Mouse (Mus musculus) kidney, embryonic 16.5 days (tissue): Measurements from ENCODE around the gene Ogfod1. TPM values are rescaled to one million over a fixed set of nuclear protein-coding genes. Genes with fewer than 3 reads are reported as not detected.
"Not testable (repeated sequence)": the region's sequence is repeated elsewhere in the genome, so short reads cannot be mapped to it uniquely, and the experiment has no call there.

Experiments used
- ATAC-seq: fragments of 200-750 bp; cut with Nextera tagmentation; 2 replicates; pipeline ENCODE4 v1.8.0; 2017; ENCODE audit warnings: moderate TSS enrichment; ENCODE audit not compliant: low FRiP score, low TSS enrichment
- H3K27ac ChIP-seq: fragments of 300-500 bp; sonication (generic); 2 replicates; pipeline ENCODE4 v1.5.1; 2014; ENCODE audit warnings: low read length
- H3K27me3 ChIP-seq: fragments of 300-500 bp; sonication (generic); 2 replicates; pipeline ENCODE4 v1.6.1; 2014; ENCODE audit warnings: low read length, control low read depth, mixed read lengths; ENCODE audit not compliant: insufficient read depth
- H3K36me3 ChIP-seq: fragments of 300-500 bp; sonication (generic); 2 replicates; pipeline ENCODE4 v1.6.1; 2014; ENCODE audit warnings: low read length, control low read depth, mixed read lengths; ENCODE audit not compliant: insufficient read depth
- H3K4me1 ChIP-seq: fragments of 300-500 bp; sonication (generic); 2 replicates; pipeline ENCODE4 v1.6.1; 2014; ENCODE audit warnings: low read length, control low read depth, mixed read lengths; ENCODE audit not compliant: insufficient read depth
- H3K4me2 ChIP-seq: fragments of 300-500 bp; sonication (generic); replicated peaks from 2 replicates; pipeline ENCODE4 v1.6.1; 2014; ENCODE audit warnings: low read depth, low read length
- H3K4me3 ChIP-seq: fragments of 300-500 bp; sonication (generic); 2 replicates; pipeline ENCODE4 v1.5.1; 2014; ENCODE audit warnings: mild to moderate bottlenecking, low read length
- H3K9ac ChIP-seq: fragments of 300-500 bp; sonication (generic); replicated peaks from 2 replicates; pipeline ENCODE4 v1.6.1; 2014; ENCODE audit warnings: low read length
- H3K9me3 ChIP-seq: fragments of 300-500 bp; sonication (generic); 2 replicates; pipeline ENCODE4 v1.6.1; 2016; ENCODE audit warnings: low read length, control low read depth
- WGBS: fragments of 180-500 bp; shearing (Covaris S2); extraction: QIAGEN DNeasy Blood & Tissue Kit; methylation state at CpG from one replicate; pipeline ENCODE4 v1.1.7; 2014; 5-methylcytosine and 5-hydroxymethylcytosine counted together
- polyA plus RNA-seq: library from polyadenylated mRNA; unstranded; fragments of >200 nt; fragmentation: Nextera tagmentation; extraction: Ambion mirVana; gene quantifications from 2 replicates; pipeline ENCODE4 v1.2.1, GENCODE M21; 2015

Gene Ogfod1
- polyA plus RNA-seq, 1 experiment from 2014 or later, result 11.3 TPM

DNA sequence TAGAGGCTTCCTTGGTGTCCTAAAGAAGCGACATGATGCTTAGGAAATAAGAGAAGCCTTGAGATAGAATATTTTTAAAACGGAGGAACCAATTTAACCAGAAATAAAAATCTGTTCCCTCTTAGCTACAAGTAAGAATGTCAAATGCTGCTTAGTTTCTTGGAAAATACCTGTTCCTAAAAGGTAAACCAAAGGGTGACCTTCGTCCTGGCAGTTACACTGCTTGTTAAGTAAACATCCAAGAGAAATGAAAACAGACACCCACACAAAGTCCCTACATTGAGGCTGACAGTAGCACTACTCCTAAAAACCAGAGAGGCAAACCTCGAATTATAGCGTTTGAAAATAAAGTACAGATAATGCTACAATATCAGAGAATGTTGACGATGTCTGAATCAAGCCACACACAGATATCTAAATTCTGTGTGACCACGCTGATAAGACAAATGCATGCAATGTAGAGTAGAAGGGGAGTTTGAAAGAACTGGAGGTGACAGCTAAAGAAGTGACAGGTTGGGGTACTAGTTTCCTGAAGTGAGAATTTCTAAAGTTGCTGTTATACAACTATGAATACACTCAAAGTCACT is 23.9 kb upstream of the Ogfod1 start:
- no peaks in the 10 kb centered on the region for H3K27me3 ChIP-seq
- H3K4me2 ChIP-seq, result peak overlapping the region; percentile 94
- 29% methylated on average over 7 of the region's 7 CpGs for WGBS
- peak overlapping the region; percentile 96 for H3K4me3 ChIP-seq
- ATAC-seq, result no peak
- H3K9ac ChIP-seq, result peak overlapping the region; percentile 96
- H3K9me3 ChIP-seq, result no peaks in the 10 kb centered on the region
- peak overlapping the region; percentile 91 for H3K27ac ChIP-seq
- H3K4me1 ChIP-seq, result peaks cover 31% of the 10 kb centered on the region
- peaks cover under 1% of the 10 kb centered on the region; the same call in 1 of the 2 replicates for H3K36me3 ChIP-seq

DNA sequence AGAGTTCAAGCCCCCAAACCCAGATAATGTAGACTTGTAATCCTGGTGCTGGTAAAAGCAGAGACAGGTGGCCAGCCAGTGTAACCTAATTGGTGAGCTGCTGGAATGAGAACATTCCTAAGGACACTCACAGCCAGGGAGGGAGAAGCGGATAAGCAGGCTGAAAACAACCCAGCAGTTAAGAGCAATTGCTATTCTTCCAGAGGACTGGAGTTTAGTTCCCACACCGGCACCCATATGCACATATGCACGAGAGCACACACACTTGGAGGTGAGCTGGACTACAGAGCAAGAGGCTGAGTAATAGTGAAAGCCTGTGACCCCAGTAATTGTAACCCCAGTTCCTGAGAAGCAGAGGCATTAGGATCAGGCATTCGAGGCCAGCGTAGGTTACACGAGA is 13.1 kb upstream of the Ogfod1 start:
- H3K4me1 ChIP-seq, result no peaks in the 10 kb centered on the region
- WGBS, result 95% methylated on average over 6 of the region's 6 CpGs
- no peak overlapping the region for H3K4me3 ChIP-seq
- no peak overlapping the region for H3K9ac ChIP-seq
- no peak overlapping the region for H3K27ac ChIP-seq
- H3K4me2 ChIP-seq, result no peak overlapping the region
- H3K9me3 ChIP-seq, result no peaks in the 10 kb centered on the region
- ATAC-seq, result no peak
- no peaks in the 10 kb centered on the region for H3K27me3 ChIP-seq
- H3K36me3 ChIP-seq, result peaks cover 61% of the 10 kb centered on the region

DNA sequence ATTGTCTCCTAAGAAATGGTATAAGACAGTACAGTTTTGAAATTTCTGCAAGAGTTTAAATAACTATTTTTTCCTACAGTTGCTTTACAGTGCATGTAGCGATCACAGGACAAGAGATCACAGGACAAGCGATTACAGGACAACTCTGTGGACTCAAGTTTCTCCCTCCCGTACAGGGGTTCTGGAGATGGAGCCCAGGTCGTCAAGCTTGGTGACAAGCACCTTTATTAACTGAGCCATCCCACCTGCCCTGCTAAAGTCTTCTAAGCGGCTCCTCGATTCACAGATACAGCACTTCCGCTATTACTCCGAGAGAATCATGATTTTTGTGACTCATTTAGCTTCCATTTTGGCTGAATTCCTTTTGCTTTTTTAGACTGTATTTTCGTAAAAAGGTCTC is 7.3 kb upstream of the Ogfod1 start:
- Histone ChIP-seq H3K4me1 (peaks cover 7% of the 10 kb centered on the region; the same call in 1 of the 2 replicates), H3K4me2 (no peak overlapping the region), H3K27me3 (no peaks in the 10 kb centered on the region), H3K27ac (no peak overlapping the region), H3K36me3 (peaks cover 44% of the 10 kb centered on the region), H3K9me3 (no peaks in the 10 kb centered on the region), H3K4me3 (no peak overlapping the region), H3K9ac (no peak overlapping the region)
- WGBS, result 84% methylated on average over 9 of the region's 9 CpGs
- ATAC-seq, result no peak

DNA sequence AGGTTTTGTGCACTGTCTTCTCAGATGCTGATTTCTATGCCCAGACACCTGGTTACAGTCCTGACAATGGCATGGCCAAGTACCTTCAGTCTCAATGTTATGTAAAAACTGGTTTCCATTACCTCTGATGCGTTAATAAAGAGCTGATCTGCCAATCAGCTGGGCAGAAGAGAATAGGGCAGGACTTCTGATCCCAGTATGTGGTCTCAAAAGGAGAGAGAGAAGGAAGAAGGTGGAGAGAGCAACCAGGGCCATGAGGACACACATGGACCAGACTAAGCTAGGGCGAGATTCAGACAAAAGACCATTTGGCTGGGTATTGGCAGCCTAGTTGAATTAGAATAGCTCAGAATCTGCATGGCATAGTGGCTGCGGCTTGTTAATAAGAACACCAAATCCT is 3.4 kb upstream of the Ogfod1 start:
- Histone ChIP-seq H3K9me3 (no peaks in the 10 kb centered on the region), H3K4me3 (no peak overlapping the region), H3K27me3 (no peaks in the 10 kb centered on the region), H3K36me3 (peaks cover 20% of the 10 kb centered on the region), H3K4me2 (no peak overlapping the region), H3K9ac (no peak overlapping the region), H3K4me1 (peaks cover 25% of the 10 kb centered on the region), H3K27ac (no peak overlapping the region)
- WGBS, result 83% methylated on average over 3 of the region's 3 CpGs
- ATAC-seq, result no peak

DNA sequence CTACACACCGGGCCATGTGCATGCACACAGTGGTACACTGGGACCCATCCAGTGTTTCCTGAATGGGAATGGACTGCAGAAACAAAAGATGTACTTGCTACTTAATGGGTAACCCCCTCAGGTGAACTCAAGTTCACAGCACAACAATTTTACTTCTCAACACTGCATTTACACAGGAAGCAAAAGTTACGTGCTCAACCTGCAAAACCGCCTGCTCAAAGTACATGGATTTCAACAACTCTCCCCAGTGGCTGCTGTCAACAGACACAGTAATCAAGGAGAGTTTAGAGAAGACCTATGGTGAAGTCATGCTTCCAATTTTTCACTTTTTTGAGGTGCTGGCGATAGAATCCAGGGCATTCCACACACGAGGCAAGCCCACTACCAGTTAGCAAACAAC is 1.8 kb upstream of the Ogfod1 start:
- Histone ChIP-seq H3K4me3 (peak overlapping the region; percentile 27), H3K9me3 (no peaks in the 10 kb centered on the region), H3K36me3 (peaks cover 7% of the 10 kb centered on the region), H3K27ac (no peak overlapping the region), H3K27me3 (no peaks in the 10 kb centered on the region), H3K4me2 (peak overlapping the region; percentile 88), H3K4me1 (peaks cover 25% of the 10 kb centered on the region), H3K9ac (peak overlapping the region; percentile 44)
- ATAC-seq, result no peak
- 59% methylated on average over 5 of the region's 5 CpGs for WGBS

DNA sequence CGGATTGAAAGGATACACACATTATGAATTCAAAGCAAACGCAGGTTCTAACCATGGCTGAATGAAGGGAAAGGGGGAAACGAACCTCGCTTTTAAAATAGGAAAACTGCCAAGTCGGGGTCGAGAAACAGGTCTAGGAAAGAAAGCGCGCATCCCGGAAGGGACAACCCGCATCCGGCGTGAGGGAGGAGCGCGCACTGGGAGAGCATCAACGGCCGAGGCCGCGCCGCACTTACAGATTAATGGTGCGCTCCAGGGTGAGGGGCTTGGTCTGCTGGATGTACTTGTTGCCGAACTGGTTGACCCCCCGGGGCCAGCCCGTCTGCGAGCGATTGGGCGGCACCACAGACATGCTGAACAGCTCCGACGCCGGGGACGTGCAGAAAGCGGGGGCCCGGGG is 457 bp upstream of the Ogfod1 start:
- under 1% methylated on average over 21 of the region's 32 CpGs for WGBS
- H3K27me3 ChIP-seq, H3K36me3 ChIP-seq, H3K9me3 ChIP-seq: not testable (repeated sequence)
- Histone ChIP-seq H3K4me1 (peaks cover 25% of the 10 kb centered on the region), H3K27ac (peak overlapping the region; percentile 79), H3K9ac (peak overlapping the region; percentile 77), H3K4me2 (peak overlapping the region; percentile 88), H3K4me3 (peak overlapping the region; percentile 86)
- peak; percentile 93 for ATAC-seq

DNA sequence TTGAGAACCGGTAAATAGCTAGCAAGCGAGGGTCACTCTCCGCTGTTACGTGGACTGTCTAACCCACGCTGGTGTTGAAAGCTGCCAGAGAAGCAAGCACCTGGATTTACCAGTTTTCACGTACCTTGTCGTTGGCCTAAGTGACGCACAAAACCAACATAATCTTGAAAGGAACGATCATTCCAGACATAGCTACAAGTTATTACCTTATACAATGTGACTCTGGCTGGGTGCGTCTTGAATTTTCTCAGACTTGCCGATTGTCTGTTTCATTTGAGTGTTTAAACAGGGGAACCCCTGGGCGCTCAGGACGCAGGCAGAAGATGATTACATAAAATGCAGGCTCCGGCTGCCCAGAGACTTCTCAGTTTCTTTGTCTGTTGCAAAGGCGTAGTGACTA is 808 bp downstream of the Ogfod1 start:
- ATAC-seq, result no peak
- peaks cover 25% of the 10 kb centered on the region for H3K4me1 ChIP-seq
- H3K36me3 ChIP-seq, result no peaks in the 10 kb centered on the region
- no peaks in the 10 kb centered on the region for H3K27me3 ChIP-seq
- peak overlapping the region; percentile 75 for H3K9ac ChIP-seq
- no peak overlapping the region for H3K27ac ChIP-seq
- H3K4me3 ChIP-seq, result peak overlapping the region; percentile 86
- peak overlapping the region; percentile 91 for H3K4me2 ChIP-seq
- H3K9me3 ChIP-seq, result no peaks in the 10 kb centered on the region
- 8% methylated on average over 15 of the region's 15 CpGs for WGBS

DNA sequence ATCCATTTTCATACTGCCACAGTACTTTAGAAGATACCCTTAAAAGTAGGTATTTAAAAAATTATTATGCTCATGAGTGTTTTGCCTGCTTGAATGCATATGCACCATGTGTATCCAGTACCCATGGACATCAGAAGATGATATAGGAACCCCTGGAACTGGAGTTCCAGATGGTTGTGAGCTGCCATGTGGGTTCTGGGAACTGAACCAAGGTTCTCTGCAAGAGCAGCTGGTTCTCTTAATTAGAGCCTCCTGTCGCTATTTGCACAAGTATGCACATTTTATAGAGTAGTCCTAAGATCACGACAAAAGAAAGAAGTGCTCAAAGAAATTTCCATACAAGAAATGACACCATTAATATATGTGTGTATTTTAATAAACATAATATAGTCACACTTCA is 10.8 kb downstream of the Ogfod1 start:
- 87% methylated on average over 2 of the region's 2 CpGs for WGBS
- ATAC-seq, result no peak
- no peaks in the 10 kb centered on the region for H3K27me3 ChIP-seq

DNA sequence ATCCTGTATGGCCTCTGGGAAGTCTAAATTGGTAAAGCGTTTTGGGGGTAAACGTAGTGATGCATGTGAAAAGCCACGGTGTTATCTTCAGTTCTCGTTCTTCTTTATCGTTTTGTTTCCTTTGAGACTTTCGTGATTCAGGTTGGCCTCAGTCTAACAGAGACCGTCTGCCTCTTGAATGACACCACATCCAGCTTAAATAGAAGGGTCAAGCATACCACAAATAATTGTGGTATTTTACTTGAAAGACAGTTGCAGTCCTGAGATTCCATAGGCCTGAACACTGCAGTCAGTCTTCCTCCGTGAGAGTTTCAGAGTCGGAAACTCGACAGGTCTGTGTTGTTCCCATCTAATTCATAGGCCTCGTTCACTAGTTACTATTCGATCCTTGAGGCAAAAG is 15.7 kb downstream of the Ogfod1 start:
- ATAC-seq, result no peak
- Histone ChIP-seq H3K36me3 (peaks cover 14% of the 10 kb centered on the region; the same call in 1 of the 2 replicates), H3K9ac (no peak overlapping the region), H3K27me3 (no peaks in the 10 kb centered on the region), H3K4me1 (no peaks in the 10 kb centered on the region), H3K4me2 (no peak overlapping the region), H3K9me3 (no peaks in the 10 kb centered on the region), H3K4me3 (no peak overlapping the region), H3K27ac (no peak overlapping the region)
- WGBS, result 91% methylated on average over 12 of the region's 12 CpGs

More for the DNA sequence above, 10.8 kb downstream of the Ogfod1 start:
- Histone ChIP-seq H3K36me3 (0 out of 2 replicates have a peak, but pooled peaks cover 3% of the 10 kb centered on the region), H3K4me2 (no peak overlapping the region), H3K9me3 (no peaks in the 10 kb centered on the region), H3K4me1 (no peaks in the 10 kb centered on the region), H3K9ac (no peak overlapping the region), H3K27ac (no peak overlapping the region), H3K4me3 (no peak overlapping the region)

DNA sequence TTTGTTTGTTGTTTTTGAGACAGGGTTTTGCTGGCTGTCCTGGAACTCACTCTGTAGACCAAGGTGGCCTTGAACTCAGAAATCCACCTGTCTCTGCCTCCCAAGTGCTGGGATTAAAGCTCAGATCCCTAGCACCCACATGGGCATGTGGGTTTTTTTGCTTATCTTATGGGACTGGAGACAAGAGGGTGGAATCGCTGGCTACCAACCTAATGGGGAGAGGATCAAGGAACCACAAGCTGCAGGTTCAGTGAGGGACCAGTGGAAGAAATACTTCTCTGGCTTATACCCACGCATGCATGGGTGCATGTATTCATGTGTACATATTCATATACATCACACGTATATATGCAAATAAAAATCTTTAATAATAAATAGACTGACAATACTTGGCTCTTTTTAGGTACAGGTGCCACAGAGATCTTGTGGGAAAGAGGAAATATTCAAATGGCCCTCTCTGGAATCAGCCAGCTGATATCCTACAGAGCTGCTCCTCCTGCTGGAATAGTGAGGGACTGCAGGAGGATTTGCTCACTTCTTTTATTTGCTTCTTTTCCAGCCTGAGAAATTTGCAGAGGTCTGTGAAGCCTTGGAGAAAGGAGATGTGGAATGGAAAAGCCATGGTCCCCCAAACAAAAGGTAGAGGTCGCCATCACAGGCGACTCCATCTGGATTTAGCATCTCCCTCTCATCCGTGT is 20.3 kb downstream of the Ogfod1 start:
- 58% methylated on average over 6 of the region's 6 CpGs for WGBS
- Histone ChIP-seq H3K4me2 (no peak overlapping the region), H3K4me3 (no peak overlapping the region), H3K9ac (no peak overlapping the region), H3K36me3 (peaks cover 19% of the 10 kb centered on the region; the same call in 1 of the 2 replicates), H3K27me3 (no peaks in the 10 kb centered on the region), H3K4me1 (no peaks in the 10 kb centered on the region), H3K9me3 (no peaks in the 10 kb centered on the region), H3K27ac (no peak overlapping the region)
- ATAC-seq, result no peak
